Mouse (Mus musculus) erythroblast, adult 5-6 weeks (primary cell): Measurements from ENCODE around the gene Klhl31. TPM values are rescaled to one million over a fixed set of nuclear protein-coding genes. Genes with fewer than 3 reads are reported as not detected.

ENCODE experiments used
- ATAC-seq: replicated peaks from 2 replicates; pipeline ENCODE4 v1.8.0; 2016; ENCODE audit warnings: moderate number of reproducible peaks, mild to moderate bottlenecking, moderate TSS enrichment, inconsistent platforms; ENCODE audit not compliant: poor library complexity, low FRiP score, severe bottlenecking
- total RNA-seq, 2 experiments: library from RNA; stranded (forward) in 1 of 2; stranded (reverse) in 1 of 2; fragments of 150-400 nt in 1 of 2; fragments of 200-764, 138-1000 nt in 1 of 2; gene quantifications; 2 replicates each; pipeline versions ENCODE4 v1.2.3 to v1.2.4; 2015 to 2017; ENCODE audit warnings: low replicate concordance in 2 of 2

Gene Klhl31
- total RNA-seq, 2 experiments from 2014 or later = not detected

GRCm38 (mm10) chr9:77622874-77623273 is 13.4 kb upstream of the Klhl31 start:
- ATAC-seq = no peak

DNA sequence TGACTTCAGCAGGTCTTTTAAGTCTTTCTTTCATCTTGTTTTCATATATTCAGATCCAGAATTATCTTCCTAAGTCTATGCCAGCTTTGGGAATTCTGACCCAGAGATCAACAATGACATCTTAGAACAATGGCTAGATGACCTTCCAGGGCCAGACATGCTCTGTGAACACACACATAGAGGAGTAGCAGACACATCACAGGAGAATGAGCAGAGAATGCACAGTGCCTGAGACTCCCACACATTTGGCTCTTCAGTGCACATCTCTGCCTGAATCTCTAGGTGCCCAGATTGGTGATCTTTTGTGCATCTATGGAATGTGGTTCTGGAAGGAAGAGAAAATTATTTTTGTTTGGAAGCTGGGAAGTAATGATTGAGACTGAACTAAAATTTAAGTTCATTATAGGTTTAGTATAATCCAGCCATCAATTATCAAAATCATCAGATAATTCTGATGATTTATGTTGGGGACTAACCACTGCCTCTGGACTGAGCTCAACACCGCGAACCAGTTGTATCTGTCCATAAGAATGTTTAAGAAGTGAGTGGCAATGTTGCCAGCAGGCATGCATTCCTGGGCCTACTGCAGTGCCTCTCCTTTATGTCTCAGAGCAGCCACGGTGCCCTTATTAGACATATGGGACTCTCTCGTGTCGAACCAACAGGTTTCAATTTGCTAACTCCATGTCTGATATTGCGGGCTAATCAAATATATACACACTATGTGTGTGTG is 12.8 kb upstream of the Klhl31 start:
- ATAC-seq = no peak

- no peak for ATAC-seq
Measured at GRCm38 (mm10) chr9:77624171-77624570, 12.1 kb upstream of the Klhl31 start.

- no peak for ATAC-seq
Measured at GRCm38 (mm10) chr9:77628676-77629075, 7.6 kb upstream of the Klhl31 start.

- no peak for ATAC-seq
Measured at GRCm38 (mm10) chr9:77629708-77630107, 6.6 kb upstream of the Klhl31 start.

GRCm38 (mm10) chr9:77630764-77631163 is 5.5 kb upstream of the Klhl31 start:
- ATAC-seq = no peak

DNA sequence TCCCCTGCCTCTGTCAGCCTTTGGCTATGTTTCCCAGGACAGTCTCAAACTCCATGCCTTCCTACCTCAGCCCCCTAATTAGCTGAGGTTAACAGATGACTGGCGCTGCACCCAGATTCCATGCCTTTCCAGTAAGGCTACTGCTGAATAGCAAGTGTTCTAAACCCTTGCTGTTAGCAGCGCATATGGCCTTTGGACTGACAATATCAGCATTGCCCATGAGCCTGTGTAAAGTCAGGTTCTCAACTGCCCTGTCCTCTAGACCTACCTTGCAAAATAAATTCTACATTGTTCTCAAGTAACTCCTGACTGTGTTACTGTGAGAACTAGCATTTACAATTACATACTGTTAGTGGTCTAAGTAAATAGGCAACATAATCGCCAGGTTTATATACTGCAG is 3.9 kb upstream of the Klhl31 start:
- no peak for ATAC-seq

DNA sequence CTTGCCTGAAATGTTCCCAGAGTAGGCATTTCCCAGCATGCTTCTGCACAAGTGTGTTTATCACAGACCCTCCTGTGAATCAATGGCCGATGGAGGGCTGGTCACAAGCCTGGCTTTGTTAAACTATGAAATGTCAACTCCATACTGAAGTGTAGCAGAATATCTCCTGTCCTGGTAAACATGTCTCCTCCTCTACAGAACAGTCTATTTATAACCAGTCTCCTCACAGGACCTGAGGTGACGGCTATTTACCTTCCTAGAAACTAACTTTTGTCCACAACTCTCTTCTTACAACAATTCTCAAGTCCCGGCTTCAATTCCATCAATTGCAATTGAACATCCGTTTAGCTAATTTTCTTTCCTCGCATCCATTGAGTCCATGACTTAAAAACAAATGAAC is 297 bp upstream of the Klhl31 start:
- no peak for ATAC-seq

GRCm38 (mm10) chr9:77637357-77637756 is 1.1 kb downstream of the Klhl31 start:
- ATAC-seq = no peak

- no peak for ATAC-seq
Measured at GRCm38 (mm10) chr9:77645176-77645575, 8.9 kb downstream of the Klhl31 start.

DNA sequence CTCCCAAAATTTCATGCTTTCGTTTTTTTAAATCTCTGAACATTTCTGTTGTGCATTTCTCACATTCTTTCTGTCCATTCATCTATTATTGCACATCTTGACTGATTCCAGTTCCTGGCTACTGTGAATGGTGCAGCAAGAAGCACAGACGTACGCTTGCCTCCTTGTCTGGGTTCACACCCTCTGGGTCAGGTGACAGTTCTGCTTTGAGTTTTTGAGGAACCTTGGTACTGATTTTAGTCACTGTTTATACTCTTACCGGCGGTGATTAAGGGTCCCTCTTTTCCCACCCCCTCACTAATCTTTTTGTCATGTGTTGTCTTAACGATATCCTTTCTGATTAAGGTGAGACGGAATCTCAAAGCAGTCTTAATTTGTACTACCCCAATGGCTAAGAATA is 15.5 kb downstream of the Klhl31 start:
- ATAC-seq = no peak

DNA sequence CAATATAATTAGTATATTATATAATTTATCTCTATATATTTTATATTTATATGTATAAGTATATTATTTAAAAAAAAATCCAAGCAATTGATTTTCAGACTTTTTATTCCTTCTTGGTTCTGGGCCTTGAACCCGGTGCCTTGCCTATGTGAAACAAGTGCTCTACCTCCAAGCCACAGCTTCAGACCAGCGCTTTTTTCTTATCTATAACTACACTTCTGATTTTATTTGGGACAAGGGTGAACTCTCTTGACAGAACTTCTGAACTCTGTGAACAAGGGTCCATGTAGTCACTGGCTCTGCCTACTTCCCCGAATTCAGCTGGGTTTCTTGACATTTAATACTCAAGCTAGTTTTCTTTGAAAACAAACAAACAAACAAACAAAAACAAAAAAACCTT is 17.6 kb downstream of the Klhl31 start:
- no peak for ATAC-seq

DNA sequence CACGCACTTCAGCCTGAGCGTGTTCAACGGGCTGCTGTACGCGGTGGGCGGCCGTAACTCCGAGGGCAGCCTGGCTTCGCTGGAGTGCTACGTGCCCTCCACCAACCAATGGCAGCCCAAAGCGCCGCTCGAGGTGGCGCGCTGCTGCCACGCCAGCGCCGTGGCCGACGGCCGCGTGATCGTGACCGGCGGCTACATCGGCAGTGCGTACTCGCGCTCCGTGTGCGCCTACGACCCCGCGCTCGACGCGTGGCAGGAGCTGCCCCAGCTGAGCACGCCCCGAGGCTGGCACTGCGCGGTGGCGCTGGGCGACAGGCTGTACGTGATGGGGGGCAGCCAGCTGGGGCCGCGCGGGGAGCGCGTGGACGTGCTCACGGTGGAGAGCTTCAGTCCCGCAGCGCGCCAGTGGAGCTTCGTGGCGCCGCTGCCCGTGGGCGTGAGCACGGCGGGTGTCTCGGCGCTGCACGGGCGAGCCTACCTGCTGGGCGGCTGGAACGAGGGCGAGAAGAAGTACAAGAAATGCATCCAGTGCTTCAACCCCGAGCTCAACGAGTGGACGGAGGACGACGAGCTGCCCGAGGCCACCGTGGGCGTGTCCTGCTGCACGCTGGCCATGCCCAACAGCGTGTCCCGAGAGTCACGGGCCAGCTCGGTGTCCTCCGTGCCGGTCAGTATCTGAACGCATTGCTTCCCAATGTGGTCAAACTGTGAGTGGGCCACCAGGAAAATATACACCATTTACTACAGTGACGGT is 19.1 kb downstream of the Klhl31 start:
- 0 out of 2 replicates have a peak, but pooled peaks have one; percentile 15 for ATAC-seq

GRCm38 (mm10) chr9:77655935-77656288 is 19.6 kb downstream of the Klhl31 start:
- ATAC-seq = 0 out of 2 replicates have a peak, but pooled peaks have one; percentile 49

DNA sequence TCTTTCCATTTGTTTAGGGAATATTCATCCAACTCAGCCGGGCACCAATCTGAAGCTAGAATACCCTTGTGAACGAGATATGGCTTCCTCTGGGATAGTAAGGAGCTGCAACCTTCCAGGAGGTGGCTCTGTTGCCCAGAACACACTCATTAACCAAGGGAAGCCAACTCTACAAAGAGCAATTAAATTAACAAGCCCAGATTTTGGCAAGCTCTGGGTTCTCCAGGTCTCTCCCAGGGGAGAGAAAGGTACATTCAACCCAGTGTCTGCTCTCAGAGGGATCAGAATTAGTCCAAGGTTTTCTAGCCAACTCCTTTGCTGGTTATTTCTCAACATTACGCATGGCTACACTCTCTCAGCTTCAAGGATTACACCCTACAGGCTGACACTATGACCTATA is 26.6 kb downstream of the Klhl31 start:
- no peak for ATAC-seq

DNA sequence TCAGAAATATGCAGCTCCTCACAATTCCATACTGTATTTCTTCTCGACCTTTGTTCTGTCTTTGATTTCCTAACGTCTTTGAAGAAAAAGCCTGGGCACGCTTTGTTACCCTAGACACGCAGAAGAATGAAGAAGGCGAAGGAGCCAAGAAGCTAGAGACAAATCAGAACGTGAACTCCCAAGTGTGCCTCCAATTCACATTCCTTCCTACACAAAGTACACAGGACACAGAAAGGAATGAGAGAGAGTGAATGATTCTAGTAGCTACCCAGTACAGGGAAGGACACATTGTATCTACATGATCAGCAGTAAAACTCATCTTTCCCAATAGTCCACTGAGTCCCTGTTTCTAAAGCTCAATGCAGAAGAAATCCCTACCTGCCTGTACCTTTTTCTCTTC is 33.8 kb downstream of the Klhl31 start:
- ATAC-seq = no peak

- ATAC-seq = no peak
Measured at GRCm38 (mm10) chr9:77671004-77671403, 34.7 kb downstream of the Klhl31 start.

DNA sequence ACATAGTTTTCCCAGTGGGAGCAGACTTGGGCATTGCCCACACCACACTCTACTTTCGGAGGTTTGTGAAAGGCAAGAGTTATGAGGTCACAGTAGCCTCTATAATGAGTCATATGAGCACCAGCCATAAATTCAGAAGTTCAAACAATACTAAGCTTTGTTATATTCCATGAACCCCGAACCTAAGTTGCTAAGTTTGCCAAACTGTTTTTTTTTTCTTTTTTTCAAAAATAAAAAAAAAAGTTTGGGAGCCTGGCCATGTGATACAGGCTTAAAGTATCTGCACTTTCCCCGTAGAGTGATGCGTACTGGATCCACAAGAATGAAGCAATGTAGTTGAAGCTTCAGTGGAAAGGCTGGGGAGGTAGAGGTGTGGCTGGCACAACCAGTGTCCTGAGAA is 36.9 kb downstream of the Klhl31 start:
- ATAC-seq = no peak

DNA sequence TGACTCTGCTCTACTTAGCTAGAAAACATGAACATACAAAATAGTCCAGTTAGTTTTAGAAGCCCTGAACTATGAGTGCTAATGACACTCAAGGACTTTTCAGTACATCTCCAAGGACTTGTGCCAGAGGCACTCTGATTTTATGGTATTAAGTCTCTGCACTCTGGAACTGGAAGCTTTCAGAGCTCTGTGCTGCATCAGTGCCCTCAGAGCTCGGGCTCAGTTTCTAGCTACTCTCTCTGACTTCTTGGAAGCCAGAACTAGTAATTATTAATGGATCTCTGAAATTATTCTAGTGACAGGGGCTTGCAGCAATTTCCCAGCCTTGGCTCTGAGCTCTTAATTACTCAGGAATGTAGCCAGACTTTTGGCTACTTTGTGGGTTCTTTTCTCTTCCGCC is 37.7 kb downstream of the Klhl31 start:
- ATAC-seq = no peak

DNA sequence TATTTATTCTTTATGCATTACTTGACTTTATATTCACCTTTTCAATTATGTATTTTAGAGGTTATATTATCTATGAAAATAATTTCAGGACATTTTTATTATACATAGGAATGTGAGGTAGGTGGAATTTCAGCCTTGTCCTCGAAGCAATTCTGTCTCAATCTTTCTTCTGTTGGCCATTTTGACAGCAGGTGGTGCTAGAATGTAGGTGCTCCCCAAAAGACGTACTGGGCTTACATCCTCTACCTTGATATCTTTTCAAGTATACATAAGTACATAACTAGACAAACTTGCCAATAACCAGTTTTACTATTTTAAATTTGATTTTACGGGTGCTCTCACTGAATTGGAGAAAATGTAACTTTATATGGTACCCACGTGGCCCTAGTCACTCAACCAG is 48.6 kb downstream of the Klhl31 start:
- ATAC-seq = no peak

GRCm38 (mm10) chr9:77685825-77686500 is 49.7 kb downstream of the Klhl31 start:
- no peak for ATAC-seq
